Mouse (Mus musculus): ENCODE measurements around the gene Grin2d. TPM values are rescaled to one million over a fixed set of nuclear protein-coding genes. Genes with fewer than 3 reads are reported as not detected.

Grin2d gene
- polyA plus RNA-seq, 1 experiment from 2014 or later = 0.40 TPM

DNA sequence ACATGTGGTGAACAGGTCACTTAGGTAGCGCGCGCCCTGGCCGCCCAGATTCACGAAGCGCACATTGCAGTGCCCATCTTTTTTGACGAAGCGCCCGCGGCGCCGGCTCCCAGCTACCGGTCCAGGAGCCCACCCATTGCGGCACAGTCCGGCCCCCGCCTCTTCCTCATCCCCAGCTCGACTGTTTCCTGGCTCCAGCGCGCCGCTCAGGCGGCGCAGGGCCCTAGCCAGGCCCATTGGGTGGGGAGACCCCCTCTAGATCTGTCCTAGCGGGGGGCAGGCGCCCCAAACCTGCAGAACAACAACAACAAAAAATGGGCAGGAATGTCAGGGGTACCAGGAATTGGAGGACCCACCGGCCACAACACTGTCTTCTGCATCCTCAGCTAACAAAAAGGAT is 58.3 kb downstream of the Grin2d start:
- no peaks in the 10 kb centered on the region for H3K9me3 ChIP-seq (ENCODE audit: control insufficient read depth, low read length)
- no peak overlapping the region for H3K27ac ChIP-seq (ENCODE audit: low read length)
- no peak for ATAC-seq (ENCODE audit: low read depth)
- H3K36me3 ChIP-seq (ENCODE audit: control insufficient read depth, insufficient read depth, low read length) = no peaks in the 10 kb centered on the region; the same call in none of the 2 replicates
- no peaks in the 10 kb centered on the region for H3K27me3 ChIP-seq (ENCODE audit: control insufficient read depth, insufficient read depth, low read depth, low read length)
- WGBS = 11% methylated on average over 25 of the region's 25 CpGs
- no peak overlapping the region for H3K9ac ChIP-seq (ENCODE audit: low read length)
- H3K4me1 ChIP-seq (replicated peaks; ENCODE audit: control insufficient read depth, insufficient read depth, low read length) = peaks cover 4% of the 10 kb centered on the region
- H3K4me3 ChIP-seq (ENCODE audit: low read length) = peak overlapping the region; percentile 21; the same call in 1 of the 2 replicates
- peak overlapping the region; percentile 38 for H3K4me2 ChIP-seq (ENCODE audit: low read depth, low read length)

DNA sequence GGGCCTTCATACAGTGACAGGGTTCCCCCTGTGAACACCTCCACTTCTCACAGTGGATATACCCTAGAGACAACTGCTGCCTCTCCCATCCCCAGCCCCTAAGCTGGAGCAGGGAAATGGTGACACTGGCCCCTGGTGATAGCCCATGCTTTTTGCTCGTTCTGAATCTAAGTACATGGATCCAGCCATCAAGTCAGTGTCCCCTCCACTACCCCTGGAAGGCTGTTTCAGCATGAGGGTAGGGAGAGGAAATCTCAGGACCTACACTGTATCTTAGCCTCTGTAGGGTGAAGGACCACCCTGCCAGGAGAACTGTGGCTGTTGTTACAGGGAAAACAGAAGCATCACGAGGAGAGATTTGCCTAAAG is 62.2 kb downstream of the Grin2d start:
- no peak overlapping the region for H3K4me3 ChIP-seq (ENCODE audit: low read length)
- 61% methylated on average over 2 of the region's 2 CpGs for WGBS

DNA sequence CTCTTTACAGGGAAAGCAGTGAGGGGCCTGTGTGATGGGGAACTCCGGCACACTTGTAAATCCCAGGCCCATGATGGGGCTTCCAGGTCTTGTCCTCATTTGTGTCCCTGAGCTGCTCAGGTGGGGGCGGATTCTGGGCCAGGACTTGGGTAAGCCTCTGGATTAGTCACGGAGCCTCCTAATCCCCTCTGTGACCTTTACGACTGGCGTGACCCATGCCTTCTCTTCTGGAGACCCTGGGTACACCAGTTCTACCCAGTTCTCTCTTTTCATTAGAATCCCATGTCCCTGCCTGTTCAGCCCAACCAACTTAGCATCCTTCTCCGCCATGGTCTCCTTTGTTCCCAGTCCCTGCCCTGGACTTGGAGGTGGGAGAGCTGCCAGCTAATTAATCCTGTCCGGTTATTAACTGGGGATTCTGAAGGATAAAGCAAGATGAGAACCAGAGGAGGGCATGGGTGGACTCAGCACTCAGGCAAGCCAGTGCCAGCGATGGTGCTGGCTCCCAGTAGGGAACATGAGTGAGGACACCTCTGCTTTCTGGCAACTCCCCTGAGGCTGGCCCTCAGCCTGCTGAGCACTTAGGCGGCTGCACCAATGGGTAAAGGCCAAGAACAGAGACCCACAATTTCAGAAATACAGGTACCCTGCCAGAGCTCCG is 62.7 kb downstream of the Grin2d start:
- WGBS = 67% methylated on average over 10 of the region's 10 CpGs
- H3K9ac ChIP-seq (ENCODE audit: low read length) = no peak overlapping the region
- no peak overlapping the region for H3K27ac ChIP-seq (ENCODE audit: low read length)
- peaks cover 20% of the 10 kb centered on the region for H3K36me3 ChIP-seq (ENCODE audit: control insufficient read depth, insufficient read depth, low read length)
- H3K27me3 ChIP-seq (ENCODE audit: control insufficient read depth, insufficient read depth, low read depth, low read length) = no peaks in the 10 kb centered on the region
- H3K4me3 ChIP-seq (ENCODE audit: low read length) = no peak overlapping the region; the same call in 1 of the 2 replicates
- no peak for ATAC-seq (ENCODE audit: low read depth)
- peak overlapping the region; percentile 58 for H3K4me2 ChIP-seq (ENCODE audit: low read depth, low read length)
- H3K9me3 ChIP-seq (ENCODE audit: control insufficient read depth, low read length) = no peaks in the 10 kb centered on the region
- peaks cover 15% of the 10 kb centered on the region for H3K4me1 ChIP-seq (replicated peaks; ENCODE audit: control insufficient read depth, insufficient read depth, low read length)

More for the DNA sequence above, 62.2 kb downstream of the Grin2d start:
- ATAC-seq (ENCODE audit: low read depth) = no peak
- no peak overlapping the region for H3K9ac ChIP-seq (ENCODE audit: low read length)
- H3K4me1 ChIP-seq (replicated peaks; ENCODE audit: control insufficient read depth, insufficient read depth, low read length) = peaks cover 15% of the 10 kb centered on the region
- no peak overlapping the region for H3K4me2 ChIP-seq (ENCODE audit: low read depth, low read length)
- H3K27ac ChIP-seq (ENCODE audit: low read length) = no peak overlapping the region
- H3K27me3 ChIP-seq (ENCODE audit: control insufficient read depth, insufficient read depth, low read depth, low read length) = no peaks in the 10 kb centered on the region
- peaks cover 15% of the 10 kb centered on the region for H3K36me3 ChIP-seq (ENCODE audit: control insufficient read depth, insufficient read depth, low read length)
- no peaks in the 10 kb centered on the region for H3K9me3 ChIP-seq (ENCODE audit: control insufficient read depth, low read length)

DNA sequence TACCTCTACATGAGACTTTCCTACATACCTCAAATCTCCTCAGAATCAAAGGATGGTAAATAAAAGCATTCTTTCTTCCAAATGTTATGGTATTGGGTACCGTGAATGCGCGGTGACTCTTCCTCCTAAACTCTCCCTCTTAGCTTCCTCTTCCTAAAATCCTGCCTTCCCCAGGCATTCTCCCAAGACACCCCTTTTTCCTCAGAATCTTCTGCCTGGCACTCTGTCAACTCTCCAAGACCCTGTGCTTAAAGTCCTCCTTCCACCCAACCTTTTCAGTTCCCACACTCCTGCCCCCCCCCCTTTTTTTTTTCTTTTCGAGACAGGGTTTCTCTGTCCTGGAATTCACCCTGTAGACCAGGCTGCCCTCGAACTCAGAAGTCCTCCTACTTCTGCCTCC is 63.3 kb downstream of the Grin2d start:
- Histone ChIP-seq H3K4me3 (ENCODE audit: low read length) (peak overlapping the region; percentile 42), H3K4me1 (replicated peaks; ENCODE audit: control insufficient read depth, insufficient read depth, low read length) (peaks cover 15% of the 10 kb centered on the region), H3K4me2 (ENCODE audit: low read depth, low read length) (peak overlapping the region; percentile 58), H3K27ac (ENCODE audit: low read length) (peak overlapping the region; percentile 17; the same call in 1 of the 2 replicates), H3K9me3 (ENCODE audit: control insufficient read depth, low read length) (no peaks in the 10 kb centered on the region), H3K36me3 (ENCODE audit: control insufficient read depth, insufficient read depth, low read length) (peaks cover 26% of the 10 kb centered on the region), H3K9ac (ENCODE audit: low read length) (no peak overlapping the region), H3K27me3 (ENCODE audit: control insufficient read depth, insufficient read depth, low read depth, low read length) (no peaks in the 10 kb centered on the region)
- ATAC-seq (ENCODE audit: low read depth) = no peak
- 8% methylated on average over 5 of the region's 5 CpGs for WGBS

DNA sequence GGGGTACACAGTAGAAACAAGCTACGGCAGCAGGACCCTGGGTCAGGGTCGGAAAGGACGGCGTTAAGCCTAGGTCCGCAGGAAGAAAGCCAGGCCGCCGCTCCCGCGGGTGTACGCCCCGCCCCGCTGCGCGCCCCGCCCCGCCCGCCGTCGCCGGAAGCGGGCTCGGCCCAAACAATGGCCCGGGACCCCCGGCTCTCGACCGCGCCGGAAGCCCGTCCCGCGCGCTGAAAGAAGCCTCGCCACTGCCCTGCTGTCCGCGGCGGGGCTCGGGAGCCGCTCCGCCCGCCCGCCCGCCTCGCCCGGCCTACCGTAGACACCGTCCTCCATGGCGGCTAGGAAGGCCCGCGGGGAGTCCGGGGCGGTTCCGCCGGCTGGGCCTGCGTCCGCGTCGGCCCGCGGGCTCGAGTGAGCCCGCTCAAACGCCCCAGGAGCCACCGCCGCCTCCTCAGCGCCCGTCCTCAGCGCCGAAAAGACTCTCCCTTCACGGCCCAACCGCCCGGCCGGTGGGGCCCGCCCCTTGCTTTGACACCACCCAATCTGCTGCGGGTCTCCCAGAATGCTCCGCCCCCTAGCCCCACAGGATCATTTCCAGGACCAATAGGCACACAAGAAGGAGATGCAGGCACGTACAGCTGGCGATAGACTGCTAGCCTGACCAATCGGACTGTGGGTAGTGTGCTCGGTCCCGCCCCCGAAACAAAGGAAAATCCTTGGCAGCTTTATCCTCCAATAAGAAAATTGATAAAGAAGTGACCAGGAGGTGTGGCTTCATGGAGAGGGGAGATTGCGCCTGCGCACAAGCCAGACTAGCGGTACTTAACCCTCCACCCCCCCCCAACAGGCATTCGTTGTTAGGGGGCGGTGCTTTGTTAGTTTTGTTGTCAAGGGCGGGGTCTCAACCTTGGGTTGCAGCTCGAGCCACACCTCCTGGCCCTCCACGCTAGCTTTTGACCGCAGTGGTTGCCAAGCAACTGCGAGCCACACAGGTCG is 64.1 kb downstream of the Grin2d start, which contains the start of gene Cyth2:
Gene Cyth2 (minus strand): TSS at position 795 of the 993 bp plus-strand sequence.
- under 1% methylated on average over 86 of the region's 92 CpGs for WGBS
- Histone ChIP-seq H3K4me3 (ENCODE audit: low read length) (peak within 1 kb of the TSS; percentile 98), H3K9ac (ENCODE audit: low read length) (peak within 1 kb of the TSS; percentile 100), H3K9me3 (ENCODE audit: control insufficient read depth, low read length) (no peaks in the 10 kb centered on the region), H3K36me3 (ENCODE audit: control insufficient read depth, insufficient read depth, low read length) (peaks cover 33% of the 10 kb centered on the region), H3K27ac (ENCODE audit: low read length) (peak within 1 kb of the TSS; percentile 100), H3K4me2 (ENCODE audit: low read depth, low read length) (peak within 1 kb of the TSS; percentile 72), H3K4me1 (replicated peaks; ENCODE audit: control insufficient read depth, insufficient read depth, low read length) (peaks cover 15% of the 10 kb centered on the region), H3K27me3 (ENCODE audit: control insufficient read depth, insufficient read depth, low read depth, low read length) (no peaks in the 10 kb centered on the region)
- ATAC-seq (ENCODE audit: low read depth) = peak; percentile 99

DNA sequence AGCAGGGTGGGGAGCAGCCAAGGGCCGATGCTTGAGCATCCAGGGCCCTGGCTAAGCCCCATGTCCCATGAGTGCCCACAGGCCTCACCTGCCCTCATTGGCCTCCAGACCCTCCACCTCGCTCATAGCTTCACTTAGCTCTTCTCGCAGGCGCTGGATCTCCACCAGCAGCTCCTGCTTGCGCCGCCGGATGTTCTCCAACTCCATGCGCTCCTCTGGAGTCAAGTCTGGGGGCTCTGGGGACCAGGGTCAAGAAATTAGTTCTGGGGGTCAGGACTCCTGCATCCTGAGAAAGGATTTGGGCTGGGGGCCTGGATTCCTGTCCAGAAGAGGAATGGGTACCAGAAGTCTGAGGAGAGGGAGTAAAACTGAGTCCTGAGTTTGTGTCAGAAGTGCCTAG is 65.3 kb downstream of the Grin2d start:
- H3K9ac ChIP-seq (ENCODE audit: low read length) = peak overlapping the region; percentile 100
- peak overlapping the region; percentile 72 for H3K4me2 ChIP-seq (ENCODE audit: low read depth, low read length)
- peak overlapping the region; percentile 98 for H3K4me3 ChIP-seq (ENCODE audit: low read length)
- peaks cover 43% of the 10 kb centered on the region for H3K36me3 ChIP-seq (ENCODE audit: control insufficient read depth, insufficient read depth, low read length)
- H3K4me1 ChIP-seq (replicated peaks; ENCODE audit: control insufficient read depth, insufficient read depth, low read length) = peaks cover 15% of the 10 kb centered on the region
- WGBS = 71% methylated on average over 8 of the region's 8 CpGs
- no peaks in the 10 kb centered on the region for H3K27me3 ChIP-seq (ENCODE audit: control insufficient read depth, insufficient read depth, low read depth, low read length)
- no peaks in the 10 kb centered on the region for H3K9me3 ChIP-seq (ENCODE audit: control insufficient read depth, low read length)
- ATAC-seq (ENCODE audit: low read depth) = no peak
- H3K27ac ChIP-seq (ENCODE audit: low read length) = no peak overlapping the region

DNA sequence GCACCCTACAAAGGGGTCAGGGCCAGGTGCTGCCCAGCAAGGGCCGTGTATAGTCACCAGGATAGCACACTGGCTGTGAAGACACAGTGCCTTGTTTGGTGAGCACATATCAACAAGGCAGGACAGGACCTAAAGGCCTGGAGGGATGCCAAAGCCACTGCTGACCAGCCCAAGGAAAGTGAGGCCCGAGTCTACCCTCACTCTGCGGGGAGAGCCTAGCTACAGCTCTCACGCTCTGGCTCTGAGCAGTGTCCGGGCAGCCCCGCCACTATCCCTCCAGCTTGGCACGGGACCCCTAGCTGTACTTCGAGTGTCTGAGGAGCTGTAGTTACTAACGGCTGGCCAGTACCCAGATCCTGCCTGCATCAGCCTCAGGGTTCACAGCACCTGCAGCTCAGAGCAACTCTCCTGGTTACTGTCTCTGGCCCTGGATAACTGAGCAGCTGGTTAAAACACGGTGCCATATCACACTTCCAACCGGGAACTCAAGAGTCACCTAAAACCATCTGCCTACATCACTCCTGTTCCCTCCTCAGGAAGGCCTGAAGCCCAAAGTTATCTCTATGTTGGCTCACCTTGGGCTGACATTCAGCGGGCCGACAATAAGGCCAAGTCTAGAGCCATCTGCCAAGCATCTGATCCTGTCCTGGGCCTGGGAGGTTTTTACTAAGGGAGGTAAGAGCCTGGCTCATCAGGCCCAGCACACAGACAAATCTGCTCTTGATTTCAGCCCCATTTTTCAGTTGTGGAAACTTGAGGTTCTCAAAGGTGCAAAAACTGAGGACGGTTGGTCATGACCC is 68.7 kb downstream of the Grin2d start:
- 75% methylated on average over 14 of the region's 14 CpGs for WGBS
- Histone ChIP-seq H3K36me3 (ENCODE audit: control insufficient read depth, insufficient read depth, low read length) (peaks cover 56% of the 10 kb centered on the region), H3K4me2 (ENCODE audit: low read depth, low read length) (no peak overlapping the region), H3K27me3 (ENCODE audit: control insufficient read depth, insufficient read depth, low read depth, low read length) (no peaks in the 10 kb centered on the region), H3K4me3 (ENCODE audit: low read length) (no peak overlapping the region), H3K27ac (ENCODE audit: low read length) (no peak overlapping the region), H3K4me1 (replicated peaks; ENCODE audit: control insufficient read depth, insufficient read depth, low read length) (peaks cover 9% of the 10 kb centered on the region), H3K9ac (ENCODE audit: low read length) (no peak overlapping the region), H3K9me3 (ENCODE audit: control insufficient read depth, low read length) (no peaks in the 10 kb centered on the region)
- no peak for ATAC-seq (ENCODE audit: low read depth)

DNA sequence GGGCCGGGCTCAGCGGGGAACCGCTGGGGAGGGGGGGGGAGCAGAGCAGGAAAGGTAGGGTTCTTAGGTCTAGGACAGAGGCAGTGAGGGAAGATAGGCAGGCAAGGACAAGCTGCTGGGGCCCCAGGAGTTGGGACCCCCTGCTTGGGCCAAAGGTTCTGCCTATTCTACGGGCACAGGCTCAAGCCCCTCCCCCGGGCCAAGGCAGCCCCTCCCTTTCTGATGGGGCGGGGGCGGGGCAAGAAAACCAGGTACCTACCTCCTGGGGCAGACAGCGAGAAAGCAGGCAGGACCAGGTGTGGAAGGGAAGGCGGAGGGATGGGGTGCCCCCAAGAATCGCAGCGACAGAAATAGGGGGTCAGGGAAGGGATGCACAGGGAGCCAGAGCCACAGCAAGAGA is 69.7 kb downstream of the Grin2d start:
- Histone ChIP-seq H3K9me3 (ENCODE audit: control insufficient read depth, low read length) (no peaks in the 10 kb centered on the region), H3K9ac (ENCODE audit: low read length) (no peak overlapping the region), H3K4me1 (replicated peaks; ENCODE audit: control insufficient read depth, insufficient read depth, low read length) (peaks cover 9% of the 10 kb centered on the region), H3K4me2 (ENCODE audit: low read depth, low read length) (no peak overlapping the region), H3K4me3 (ENCODE audit: low read length) (no peak overlapping the region), H3K27me3 (ENCODE audit: control insufficient read depth, insufficient read depth, low read depth, low read length) (no peaks in the 10 kb centered on the region), H3K36me3 (ENCODE audit: control insufficient read depth, insufficient read depth, low read length) (peaks cover 56% of the 10 kb centered on the region), H3K27ac (ENCODE audit: low read length) (no peak overlapping the region)
- WGBS = 50% methylated on average over 10 of the region's 11 CpGs
- no peak for ATAC-seq (ENCODE audit: low read depth)
